Mouse (Mus musculus): ENCODE results near the gene Macf1.

DNA sequence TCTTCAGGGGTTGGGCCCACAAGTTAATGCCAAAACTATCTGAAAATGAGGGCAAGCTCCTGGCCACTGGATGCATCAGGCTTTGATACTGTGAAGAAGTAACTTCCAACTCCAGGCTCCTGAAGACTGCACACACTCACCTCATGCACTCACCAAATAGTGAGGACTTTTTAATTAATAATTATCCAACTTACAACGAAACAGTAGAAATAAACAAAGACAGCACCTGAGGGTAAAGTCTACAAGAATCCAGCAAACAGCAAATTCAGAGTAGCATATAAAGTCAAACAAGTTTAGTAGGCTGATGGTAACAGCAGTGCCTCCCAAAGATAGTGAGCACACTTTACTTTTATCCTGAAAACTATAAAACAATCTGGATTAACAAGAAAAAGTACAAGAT is 168.5 kb downstream of the Macf1 start:
- no peak for TF ChIP-seq CTCF (conservative IDR thresholded peaks at IDR 0.05; ENCODE audit: insufficient read depth, insufficient read length, low read depth, low read length)
- TF ChIP-seq POLR2A (IDR thresholded peaks at IDR 0.05; ENCODE audit: low read depth, low read length) = no peak
